ENCODE assay signal across 21 mouse cellular contexts in the genomic region with DNA sequence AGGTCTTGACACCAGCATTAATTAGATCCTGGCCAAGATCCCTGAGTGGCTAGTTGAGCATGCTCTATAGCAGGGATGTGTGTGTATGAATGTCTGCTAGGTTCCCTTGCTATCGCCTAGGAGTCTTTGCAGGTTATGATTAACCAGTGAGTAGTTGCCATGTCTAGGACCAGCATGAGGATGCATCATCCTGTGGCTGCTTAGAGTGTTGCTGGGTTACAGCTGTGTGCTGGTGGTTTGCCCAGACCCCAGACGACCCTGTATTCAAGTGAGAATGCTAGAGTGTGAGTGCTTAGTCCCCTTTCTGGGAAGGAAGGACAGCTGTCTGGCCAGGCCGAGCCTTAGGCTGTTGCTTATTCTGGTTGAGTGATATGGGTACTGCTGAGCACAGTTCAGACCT. TPM values are rescaled to one million over a fixed set of nuclear protein-coding genes. Genes with fewer than 3 reads are reported as not detected.
DNase-seq lines count a peak whose midpoint lies in the region; ATAC-seq and TF ChIP-seq lines count a peak whose summit lies in the region.
"Had no signal": no experiment of that assay in that cellular context is flagged by ENCODE, and none has a peak within 500 bp of the region (broad histone marks: within the 10 kb centered on the region; RNA-seq: fewer than 3 reads in every experiment).

No protein-coding gene starts in this region.

- no peak for DNase-seq in liver, embryonic 11.5 days (ENCODE audit: low spot score)
- DNase-seq in liver = no peak
- no peak for DNase-seq in thymus, adult 2 months
- DNase-seq in thymus, postnatal 10 days (ENCODE audit: low spot score in 2 of 2) = no peak
- DNase-seq in Patski (ENCODE audit: low read depth, low spot score) = no peak
- DNase-seq in stomach, postnatal 0 days (ENCODE audit: low spot score) = no peak
- no peak for DNase-seq in right cerebral cortex, postnatal 10 days (ENCODE audit: low spot score in 2 of 2)
- DNase-seq: adrenal gland, adult 8-10 months; adrenal gland, postnatal 36 days; cerebellum, adult 2 months; cerebellum, postnatal 10 days; gastrocnemius, postnatal 36 days; heart, adult 18-20 months; heart, postnatal 14 days had no signal

- H3K9me3 ChIP-seq in liver, embryonic 11.5 days (ENCODE audit: control insufficient read depth, low read length) = no peaks in the 10 kb centered on the region
- H3K9me3 ChIP-seq in stomach, postnatal 0 days (ENCODE audit: control insufficient read depth, low read length) = no peaks in the 10 kb centered on the region
- H3K9me3 ChIP-seq: embryonic facial prominence, embryonic 15.5 days; forebrain, embryonic 10.5 days; forebrain, embryonic 15.5 days; heart, embryonic 15.5 days; hindbrain, embryonic 13.5 days had no signal

- in situ Hi-C loops in Patski (cut with MboI; ENCODE audit: low pct_unique_long_range_greater_than_20kb) = no loop called here

- H3K9ac ChIP-seq in liver, embryonic 11.5 days (ENCODE audit: low read depth, low read length) = no peak overlapping the region
- H3K9ac ChIP-seq in stomach, postnatal 0 days (ENCODE audit: low read length) = peak overlapping the region; percentile 1; the same call in 1 of the 2 replicates
- H3K9ac ChIP-seq: embryonic facial prominence, embryonic 15.5 days; forebrain, embryonic 15.5 days; heart, embryonic 15.5 days; hindbrain, embryonic 13.5 days had no signal

- TF ChIP-seq EP300 in stomach, postnatal 0 days (optimal IDR thresholded peaks at IDR 0.05) = no peak

- H3K4me3 ChIP-seq in liver, embryonic 11.5 days (ENCODE audit: low read depth, low read length) = no peak overlapping the region
- no peak overlapping the region for H3K4me3 ChIP-seq in thymus, adult 2 months (ENCODE audit: control insufficient read depth, insufficient read depth, low read length)
- no peak overlapping the region for H3K4me3 ChIP-seq in stomach, postnatal 0 days (ENCODE audit: low read depth, low read length)
- H3K4me3 ChIP-seq: embryonic facial prominence, embryonic 15.5 days; erythroblast, embryonic 14.5 days; forebrain, embryonic 10.5 days; forebrain, embryonic 15.5 days; heart, embryonic 15.5 days; hindbrain, embryonic 13.5 days had no signal

- 80% methylated on average over 3 of the region's 3 CpGs for WGBS in liver, embryonic 11.5 days
- WGBS in thymus, adult 2 months = 58% methylated on average over 3 of the region's 3 CpGs
- WGBS in stomach, postnatal 0 days = 79% methylated on average over 3 of the region's 3 CpGs

- H3K4me2 ChIP-seq in liver, embryonic 11.5 days = no peak overlapping the region
- H3K4me2 ChIP-seq in stomach, postnatal 0 days (replicated peaks; ENCODE audit: low read depth) = no peak overlapping the region
- H3K4me2 ChIP-seq: embryonic facial prominence, embryonic 15.5 days; forebrain, embryonic 15.5 days; heart, embryonic 11.5 days; heart, embryonic 15.5 days; hindbrain, embryonic 13.5 days had no signal

- peaks cover 4% of the 10 kb centered on the region; the same call in 1 of the 2 replicates for H3K4me1 ChIP-seq in liver, embryonic 11.5 days (replicated peaks; ENCODE audit: control insufficient read depth, insufficient read depth, low read length)
- H3K4me1 ChIP-seq in thymus, adult 2 months (replicated peaks; ENCODE audit: control insufficient read depth, insufficient read depth, low read length) = peaks cover 26% of the 10 kb centered on the region
- no peaks in the 10 kb centered on the region for H3K4me1 ChIP-seq in stomach, postnatal 0 days (replicated peaks; ENCODE audit: control insufficient read depth, insufficient read depth)
- H3K4me1 ChIP-seq: embryonic facial prominence, embryonic 15.5 days; forebrain, embryonic 10.5 days; forebrain, embryonic 15.5 days; hindbrain, embryonic 13.5 days had no signal

- H3K27me3 ChIP-seq in liver, embryonic 11.5 days (replicated peaks; ENCODE audit: control insufficient read depth, insufficient read depth, low read length) = no peaks in the 10 kb centered on the region
- H3K27me3 ChIP-seq in thymus, adult 2 months (ENCODE audit: control insufficient read depth, insufficient read depth, low read length) = no peaks in the 10 kb centered on the region
- H3K27me3 ChIP-seq in Patski = no peaks in the 10 kb centered on the region
- no peaks in the 10 kb centered on the region for H3K27me3 ChIP-seq in stomach, postnatal 0 days (ENCODE audit: control insufficient read depth, insufficient read depth, low read length)
- H3K27me3 ChIP-seq: embryonic facial prominence, embryonic 15.5 days; forebrain, embryonic 15.5 days; heart, embryonic 15.5 days; hindbrain, embryonic 13.5 days had no signal

- ATAC-seq in liver, embryonic 11.5 days (replicated peaks; ENCODE audit: low FRiP score) = no peak
- peak; percentile 62 for ATAC-seq in Patski
- no peak; the same call in 1 of the 2 replicates for ATAC-seq in stomach, postnatal 0 days (ENCODE audit: low FRiP score, low TSS enrichment)
- ATAC-seq: forebrain, embryonic 15.5 days had no signal

- POLR2A ChIA-PET in Patski (lab: Charles Lee) = no interaction called here

- no peaks in the 10 kb centered on the region for H3K36me3 ChIP-seq in liver, embryonic 11.5 days (ENCODE audit: control insufficient read depth, insufficient read depth, low read length)
- no peaks in the 10 kb centered on the region for H3K36me3 ChIP-seq in thymus, adult 2 months (ENCODE audit: control insufficient read depth, insufficient read depth, low read length)
- H3K36me3 ChIP-seq in stomach, postnatal 0 days (ENCODE audit: control insufficient read depth, insufficient read depth, low read length) = no peaks in the 10 kb centered on the region
- H3K36me3 ChIP-seq: embryonic facial prominence, embryonic 15.5 days; forebrain, embryonic 15.5 days; heart, embryonic 15.5 days had no signal

- CTCF ChIA-PET in Patski (lab: Charles Lee) = no interaction called here

- 0 out of 2 replicates have a peak overlapping the region, but pooled peaks have one; percentile 21 for H3K27ac ChIP-seq in liver, embryonic 11.5 days (ENCODE audit: low read depth, low read length)
- H3K27ac ChIP-seq in thymus, adult 2 months (ENCODE audit: control insufficient read depth, insufficient read depth, low read length) = peak overlapping the region; percentile 92
- H3K27ac ChIP-seq in stomach, postnatal 0 days (replicated peaks) = peak overlapping the region; percentile 71
- H3K27ac ChIP-seq: embryonic facial prominence, embryonic 15.5 days; forebrain, embryonic 10.5 days; forebrain, embryonic 15.5 days; heart, embryonic 15.5 days; hindbrain, embryonic 13.5 days had no signal

- no peak for TF ChIP-seq CTCF in thymus, adult 2 months (IDR thresholded peaks at IDR 0.05; ENCODE audit: borderline replicate concordance, control insufficient read depth, extremely low read depth, insufficient read depth, low read length, poor library complexity)
- TF ChIP-seq CTCF in Patski (IDR thresholded peaks at IDR 0.05) = no peak
- no peak for TF ChIP-seq CTCF in stomach, postnatal 0 days (IDR thresholded peaks at IDR 0.05; ENCODE audit: low read depth)

- no peak for TF ChIP-seq POLR2A in thymus, adult 2 months (IDR thresholded peaks at IDR 0.05; ENCODE audit: control insufficient read depth, extremely low read depth, insufficient read depth, low read length, poor library complexity)

RNA-seq across cellular contexts. Expression of a gene that starts 39.4 kb away (rescaled TPM):
- polyA plus RNA-seq in liver, embryonic 11.5 days (2014; fragmentation: Nextera tagmentation; extraction: Ambion mirVana) = 0.16 and 0.26 TPM in 2 replicates
- 2.3 and 2.4 TPM in 2 replicates for polyA plus RNA-seq in thymus, adult 2 months (2012; rRNA removed)
- polyA plus RNA-seq in Patski (2021) = not detected
- 19.2 and 22.7 TPM in 2 replicates for polyA plus RNA-seq in stomach, postnatal 0 days (2015; fragmentation: Nextera tagmentation; extraction: Ambion mirVana)
- polyA plus RNA-seq: erythroblast, embryonic 14.5 days had no signal

Comparison
In these comparisons a context has a peak if more than half of its experiments do, and no peak if none do; other contexts are left out.
1. H3K27ac ChIP-seq: peak in every context shown above with its lines; median percentile 92 in thymus, adult 2 months; 71 in stomach, postnatal 0 days; 21 in liver, embryonic 11.5 days.